Mouse (Mus musculus): ENCODE results near the gene Acan.

GRCm38 (mm10) chr7:79034521-79034920, 18.8 kb upstream of the Acan start:
- no peak for TF ChIP-seq POLR2A (IDR thresholded peaks at IDR 0.05; ENCODE audit: borderline replicate concordance, extremely low read depth, low read depth, low read length)
- no peak for TF ChIP-seq CTCF (IDR thresholded peaks at IDR 0.05; ENCODE audit: insufficient read depth, low read length)
